Mouse (Mus musculus): ENCODE measurements around the gene Prepl. TPM values are rescaled to one million over a fixed set of nuclear protein-coding genes. Genes with fewer than 3 reads are reported as not detected.

Prepl gene
- polyA plus RNA-seq (2015; fragmentation: Nextera tagmentation; extraction: Ambion mirVana) = 123 and 143 TPM in 2 replicates

- peaks cover 18% of the 10 kb centered on the region for H3K4me1 ChIP-seq (ENCODE audit: control insufficient read depth, insufficient read depth, low read length)
- no peaks in the 10 kb centered on the region for H3K36me3 ChIP-seq (ENCODE audit: control insufficient read depth, insufficient read depth, low read length)
- no peaks in the 10 kb centered on the region for H3K27me3 ChIP-seq (ENCODE audit: control insufficient read depth, insufficient read depth, low read depth, low read length)
- peak within 1 kb of the TSS; percentile 94 for H3K27ac ChIP-seq (ENCODE audit: low read length)
- H3K4me3 ChIP-seq (ENCODE audit: low read depth, low read length) = peak within 1 kb of the TSS; percentile 82
- peak within 1 kb of the TSS; percentile 80 for H3K9ac ChIP-seq (ENCODE audit: low read depth, low read length)
- WGBS = under 1% methylated on average over 63 of the region's 63 CpGs
- H3K9me3 ChIP-seq (replicated peaks; ENCODE audit: control insufficient read depth, low read length, poor library complexity, severe bottlenecking) = no peaks in the 10 kb centered on the region
- H3K4me2 ChIP-seq (ENCODE audit: low read length) = peak within 1 kb of the TSS; percentile 68
- ATAC-seq = peak; percentile 99
Observed at GRCm38 (mm10) chr17:85090120-85091099, at the start of gene Prepl, which contains the start of gene Camkmt. Gene Prepl (minus strand): TSS chr17:85090241. Gene Camkmt (plus strand): TSS chr17:85090552.

GRCm38 (mm10) chr17:85138393-85138792 is 48.4 kb upstream of the Prepl start:
- Histone ChIP-seq H3K4me2 (ENCODE audit: low read length) (no peak overlapping the region), H3K9ac (ENCODE audit: low read depth, low read length) (no peak overlapping the region), H3K4me1 (ENCODE audit: control insufficient read depth, insufficient read depth, low read length) (no peaks in the 10 kb centered on the region), H3K27ac (ENCODE audit: low read length) (no peak overlapping the region), H3K27me3 (ENCODE audit: control insufficient read depth, insufficient read depth, low read depth, low read length) (no peaks in the 10 kb centered on the region), H3K9me3 (replicated peaks; ENCODE audit: control insufficient read depth, low read length, poor library complexity, severe bottlenecking) (no peaks in the 10 kb centered on the region), H3K36me3 (ENCODE audit: control insufficient read depth, insufficient read depth, low read length) (no peaks in the 10 kb centered on the region), H3K4me3 (ENCODE audit: low read depth, low read length) (no peak overlapping the region)
- ATAC-seq = no peak
- 97% methylated on average over 1 of the region's 1 CpGs for WGBS

DNA sequence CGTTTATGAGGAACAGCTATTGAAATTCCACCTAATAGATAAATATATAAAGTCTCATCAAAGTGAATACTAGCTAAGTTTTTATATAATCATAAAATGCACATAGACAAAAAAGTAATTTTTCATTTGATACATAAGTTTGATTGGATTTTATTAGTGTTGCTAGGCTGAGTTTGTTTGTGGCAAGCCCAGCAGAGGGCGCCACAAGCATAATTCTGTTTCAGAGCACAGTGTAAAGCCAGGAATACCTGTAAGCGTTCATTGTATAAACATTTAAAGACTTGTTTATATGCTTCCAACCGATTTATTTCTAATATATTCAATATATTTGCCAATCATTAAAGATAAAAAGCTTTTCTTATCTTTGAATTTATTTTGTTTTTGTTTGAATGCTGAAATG is 26.6 kb upstream of the Prepl start:
- no peak for ATAC-seq

DNA sequence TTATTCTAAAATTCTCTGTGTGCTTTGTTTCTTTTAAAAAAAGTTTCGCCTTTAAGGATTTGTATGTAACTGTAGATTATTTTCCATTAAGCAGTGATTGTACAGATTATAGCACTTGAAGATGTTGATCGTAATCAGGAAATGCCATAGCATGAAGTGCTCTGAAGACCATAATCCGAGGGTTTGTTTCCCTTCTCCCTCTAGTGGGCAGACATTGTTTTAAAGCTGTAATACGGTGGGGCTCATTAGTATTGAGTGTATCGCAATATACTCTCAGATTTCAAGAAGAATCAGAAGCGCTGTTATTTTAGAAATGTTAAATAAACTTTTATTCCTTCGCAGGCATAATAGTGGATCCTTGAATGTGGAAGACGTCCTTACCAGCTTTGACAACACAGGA is 23.4 kb upstream of the Prepl start:
- ATAC-seq = no peak
- no peak overlapping the region for H3K9ac ChIP-seq (ENCODE audit: low read depth, low read length)
- H3K4me2 ChIP-seq (ENCODE audit: low read length) = no peak overlapping the region
- H3K36me3 ChIP-seq (ENCODE audit: control insufficient read depth, insufficient read depth, low read length) = no peaks in the 10 kb centered on the region
- no peak overlapping the region for H3K27ac ChIP-seq (ENCODE audit: low read length)
- H3K27me3 ChIP-seq (ENCODE audit: control insufficient read depth, insufficient read depth, low read depth, low read length) = no peaks in the 10 kb centered on the region
- 79% methylated on average over 8 of the region's 8 CpGs for WGBS
- H3K4me3 ChIP-seq (ENCODE audit: low read depth, low read length) = no peak overlapping the region
- no peaks in the 10 kb centered on the region for H3K4me1 ChIP-seq (ENCODE audit: control insufficient read depth, insufficient read depth, low read length)
- no peaks in the 10 kb centered on the region for H3K9me3 ChIP-seq (replicated peaks; ENCODE audit: control insufficient read depth, low read length, poor library complexity, severe bottlenecking)

More for the DNA sequence above, 26.6 kb upstream of the Prepl start:
- H3K9me3 ChIP-seq (replicated peaks; ENCODE audit: control insufficient read depth, low read length, poor library complexity, severe bottlenecking) = no peaks in the 10 kb centered on the region
- H3K4me2 ChIP-seq (ENCODE audit: low read length) = no peak overlapping the region
- no peaks in the 10 kb centered on the region for H3K36me3 ChIP-seq (ENCODE audit: control insufficient read depth, insufficient read depth, low read length)
- no peak overlapping the region for H3K9ac ChIP-seq (ENCODE audit: low read depth, low read length)
- H3K4me3 ChIP-seq (ENCODE audit: low read depth, low read length) = no peak overlapping the region
- no peaks in the 10 kb centered on the region for H3K4me1 ChIP-seq (ENCODE audit: control insufficient read depth, insufficient read depth, low read length)
- H3K27ac ChIP-seq (ENCODE audit: low read length) = no peak overlapping the region
- H3K27me3 ChIP-seq (ENCODE audit: control insufficient read depth, insufficient read depth, low read depth, low read length) = no peaks in the 10 kb centered on the region
- 28% methylated on average over 4 of the region's 4 CpGs for WGBS

GRCm38 (mm10) chr17:85110640-85111039 is 20.6 kb upstream of the Prepl start:
- no peaks in the 10 kb centered on the region for H3K4me1 ChIP-seq (ENCODE audit: control insufficient read depth, insufficient read depth, low read length)
- H3K4me3 ChIP-seq (ENCODE audit: low read depth, low read length) = no peak overlapping the region
- H3K36me3 ChIP-seq (ENCODE audit: control insufficient read depth, insufficient read depth, low read length) = no peaks in the 10 kb centered on the region
- H3K9ac ChIP-seq (ENCODE audit: low read depth, low read length) = no peak overlapping the region
- H3K9me3 ChIP-seq (replicated peaks; ENCODE audit: control insufficient read depth, low read length, poor library complexity, severe bottlenecking) = no peaks in the 10 kb centered on the region
- no peak overlapping the region for H3K27ac ChIP-seq (ENCODE audit: low read length)
- H3K4me2 ChIP-seq (ENCODE audit: low read length) = no peak overlapping the region
- no peak for ATAC-seq
- 97% methylated on average over 1 of the region's 1 CpGs for WGBS
- no peaks in the 10 kb centered on the region for H3K27me3 ChIP-seq (ENCODE audit: control insufficient read depth, insufficient read depth, low read depth, low read length)

- Histone ChIP-seq H3K9ac (ENCODE audit: low read depth, low read length) (no peak overlapping the region), H3K27me3 (ENCODE audit: control insufficient read depth, insufficient read depth, low read depth, low read length) (no peaks in the 10 kb centered on the region), H3K36me3 (ENCODE audit: control insufficient read depth, insufficient read depth, low read length) (peaks cover 10% of the 10 kb centered on the region), H3K4me2 (ENCODE audit: low read length) (no peak overlapping the region), H3K4me3 (ENCODE audit: low read depth, low read length) (no peak overlapping the region), H3K4me1 (ENCODE audit: control insufficient read depth, insufficient read depth, low read length) (no peaks in the 10 kb centered on the region), H3K9me3 (replicated peaks; ENCODE audit: control insufficient read depth, low read length, poor library complexity, severe bottlenecking) (no peaks in the 10 kb centered on the region), H3K27ac (ENCODE audit: low read length) (no peak overlapping the region)
- no peak for ATAC-seq
- WGBS = 56% methylated on average over 2 of the region's 2 CpGs
Observed at GRCm38 (mm10) chr17:85103310-85103709, 13.3 kb upstream of the Prepl start.

DNA sequence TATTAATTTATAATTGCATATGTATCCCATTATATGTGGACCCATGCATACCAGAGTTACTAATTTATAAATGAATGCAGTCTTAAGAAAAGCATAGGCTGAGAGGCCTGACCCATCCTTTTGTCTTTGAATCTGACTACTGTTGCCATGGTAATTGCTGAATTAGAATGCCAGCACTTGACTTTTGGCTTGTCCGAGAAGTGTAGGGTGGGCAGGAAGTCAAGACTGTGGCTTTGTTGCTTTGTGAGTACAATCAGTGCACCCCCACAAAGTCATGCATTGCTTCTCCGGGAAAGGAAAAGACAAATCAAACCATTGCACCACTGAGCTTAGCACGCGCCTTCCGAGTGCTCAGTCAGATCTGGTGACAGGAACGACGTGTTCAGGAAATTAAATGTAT is 11.7 kb upstream of the Prepl start:
- H3K36me3 ChIP-seq (ENCODE audit: control insufficient read depth, insufficient read depth, low read length) = peaks cover 23% of the 10 kb centered on the region
- no peaks in the 10 kb centered on the region for H3K27me3 ChIP-seq (ENCODE audit: control insufficient read depth, insufficient read depth, low read depth, low read length)
- 58% methylated on average over 7 of the region's 7 CpGs for WGBS
- no peaks in the 10 kb centered on the region for H3K4me1 ChIP-seq (ENCODE audit: control insufficient read depth, insufficient read depth, low read length)
- H3K9me3 ChIP-seq (replicated peaks; ENCODE audit: control insufficient read depth, low read length, poor library complexity, severe bottlenecking) = peaks cover 7% of the 10 kb centered on the region
- H3K4me2 ChIP-seq (ENCODE audit: low read length) = no peak overlapping the region
- H3K9ac ChIP-seq (ENCODE audit: low read depth, low read length) = no peak overlapping the region
- ATAC-seq = no peak
- H3K27ac ChIP-seq (ENCODE audit: low read length) = no peak overlapping the region
- H3K4me3 ChIP-seq (ENCODE audit: low read depth, low read length) = no peak overlapping the region

GRCm38 (mm10) chr17:85100232-85100631 is 10.2 kb upstream of the Prepl start:
- Histone ChIP-seq H3K36me3 (ENCODE audit: control insufficient read depth, insufficient read depth, low read length) (peaks cover 23% of the 10 kb centered on the region), H3K9ac (ENCODE audit: low read depth, low read length) (no peak overlapping the region), H3K9me3 (replicated peaks; ENCODE audit: control insufficient read depth, low read length, poor library complexity, severe bottlenecking) (peaks cover 7% of the 10 kb centered on the region), H3K27me3 (ENCODE audit: control insufficient read depth, insufficient read depth, low read depth, low read length) (no peaks in the 10 kb centered on the region), H3K27ac (ENCODE audit: low read length) (no peak overlapping the region), H3K4me3 (ENCODE audit: low read depth, low read length) (no peak overlapping the region), H3K4me1 (ENCODE audit: control insufficient read depth, insufficient read depth, low read length) (no peaks in the 10 kb centered on the region), H3K4me2 (ENCODE audit: low read length) (no peak overlapping the region)
- 94% methylated on average over 3 of the region's 3 CpGs for WGBS
- ATAC-seq = no peak

DNA sequence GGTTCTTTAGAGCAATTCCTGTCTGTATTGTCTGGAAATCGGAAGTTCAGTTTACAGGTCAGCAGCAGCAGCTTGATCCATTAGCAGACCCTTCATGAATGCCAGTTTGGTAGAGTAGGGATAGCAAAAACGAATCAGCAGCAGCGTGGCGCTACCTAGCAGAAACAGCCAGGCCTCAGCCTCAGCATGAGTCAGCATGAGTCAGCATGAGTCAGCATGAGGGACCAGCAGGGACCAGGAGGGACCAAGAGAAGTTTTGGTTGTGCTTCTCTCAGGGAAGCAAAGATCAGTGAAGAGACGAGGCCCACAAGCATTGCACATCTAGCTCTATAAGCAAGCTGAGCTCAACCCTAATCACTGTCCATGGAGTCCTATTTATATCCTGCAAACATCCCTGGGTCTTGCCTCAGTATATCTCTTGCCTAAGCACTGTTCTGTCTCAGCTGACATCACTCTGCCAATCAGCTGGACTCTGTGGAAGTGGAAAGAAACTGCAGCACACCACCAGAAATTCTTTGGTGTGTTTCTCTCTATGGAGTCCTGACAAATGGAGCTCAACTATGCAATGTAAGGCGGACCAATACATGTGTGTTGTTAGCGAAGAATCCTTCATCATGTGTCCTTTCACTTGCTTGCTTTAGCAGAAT is 8.8 kb upstream of the Prepl start:
- Histone ChIP-seq H3K36me3 (ENCODE audit: control insufficient read depth, insufficient read depth, low read length) (peaks cover 23% of the 10 kb centered on the region), H3K4me2 (ENCODE audit: low read length) (no peak overlapping the region), H3K9ac (ENCODE audit: low read depth, low read length) (no peak overlapping the region), H3K4me3 (ENCODE audit: low read depth, low read length) (no peak overlapping the region), H3K27me3 (ENCODE audit: control insufficient read depth, insufficient read depth, low read depth, low read length) (no peaks in the 10 kb centered on the region), H3K4me1 (ENCODE audit: control insufficient read depth, insufficient read depth, low read length) (no peaks in the 10 kb centered on the region), H3K27ac (ENCODE audit: low read length) (no peak overlapping the region), H3K9me3 (replicated peaks; ENCODE audit: control insufficient read depth, low read length, poor library complexity, severe bottlenecking) (peaks cover 7% of the 10 kb centered on the region)
- WGBS = 94% methylated on average over 7 of the region's 7 CpGs
- ATAC-seq = no peak

Data from midbrain, embryonic 16.5 days (tissue).